Mouse (Mus musculus): ENCODE data around the gene Mgat5b. TPM values are rescaled to one million over a fixed set of nuclear protein-coding genes. Genes with fewer than 3 reads are reported as not detected.

Gene Mgat5b
- 1.5 and 4.9 TPM in 2 replicates for polyA plus RNA-seq (2015; fragmentation: Nextera tagmentation; extraction: Ambion mirVana)

GRCm38 (mm10) chr11:116918323-116919185, at the start of gene Mgat5b:
TSS of gene Mgat5b (plus strand) at chr11:116918863.

Other genes with a start within 250 kb of the Mgat5b start
- not detected in 2 replicates for gene St6galnac1, start 143.4 kb upstream of the Mgat5b start, polyA plus RNA-seq (2015; fragmentation: Nextera tagmentation; extraction: Ambion mirVana)
- gene Mxra7, start 90.8 kb upstream of the Mgat5b start, polyA plus RNA-seq (2015; fragmentation: Nextera tagmentation; extraction: Ambion mirVana): 52.1 and 64.3 TPM in 2 replicates
- 95.4 and 108 TPM in 2 replicates for gene Mettl23, start 75.6 kb upstream of the Mgat5b start, polyA plus RNA-seq (2015; fragmentation: Nextera tagmentation; extraction: Ambion mirVana)
- gene Jmjd6, start 75.4 kb upstream of the Mgat5b start, polyA plus RNA-seq (2015; fragmentation: Nextera tagmentation; extraction: Ambion mirVana): 29.7 and 39.5 TPM in 2 replicates
- 37.8 and 53.7 TPM in 2 replicates for gene Mfsd11, start 66.4 kb upstream of the Mgat5b start, polyA plus RNA-seq (2015; fragmentation: Nextera tagmentation; extraction: Ambion mirVana)
- gene Srsf2, start 65.8 kb upstream of the Mgat5b start, polyA plus RNA-seq (2015; fragmentation: Nextera tagmentation; extraction: Ambion mirVana): 297 and 399 TPM in 2 replicates
- 42.2 and 69.9 TPM in 2 replicates for gene Sec14l1, start 196.3 kb downstream of the Mgat5b start, polyA plus RNA-seq (2015; fragmentation: Nextera tagmentation; extraction: Ambion mirVana)

Measured in adrenal gland, postnatal 0 days (tissue).